Mouse (Mus musculus): ENCODE data around the gene Vmn1r39. TPM values are rescaled to one million over a fixed set of nuclear protein-coding genes. Genes with fewer than 3 reads are reported as not detected.

Vmn1r39 gene
- polyA plus RNA-seq, 1 experiment from 2014 or later: not detected

Other genes starting within 250 kb of the Vmn1r39 start
- gene Vmn1r33, start 192.3 kb downstream of the Vmn1r39 start, polyA plus RNA-seq (2014; fragmentation: Nextera tagmentation; extraction: Ambion mirVana): not detected in 2 replicates
- gene Vmn1r34, start 166.7 kb downstream of the Vmn1r39 start, polyA plus RNA-seq (2014; fragmentation: Nextera tagmentation; extraction: Ambion mirVana): not detected in 2 replicates
- not detected in 2 replicates for gene Vmn1r35, start 124.7 kb downstream of the Vmn1r39 start, polyA plus RNA-seq (2014; fragmentation: Nextera tagmentation; extraction: Ambion mirVana)
- not detected in 2 replicates for gene Vmn1r36, start 91.4 kb downstream of the Vmn1r39 start, polyA plus RNA-seq (2014; fragmentation: Nextera tagmentation; extraction: Ambion mirVana)
- gene Vmn1r37, start 81.2 kb downstream of the Vmn1r39 start, polyA plus RNA-seq (2014; fragmentation: Nextera tagmentation; extraction: Ambion mirVana): not detected in 2 replicates
- not detected in 2 replicates for gene Vmn1r38, start 28.0 kb downstream of the Vmn1r39 start, polyA plus RNA-seq (2014; fragmentation: Nextera tagmentation; extraction: Ambion mirVana)
- gene Gng12, start 85.8 kb upstream of the Vmn1r39 start, polyA plus RNA-seq (2014; fragmentation: Nextera tagmentation; extraction: Ambion mirVana): 40.8 and 48.2 TPM in 2 replicates
- gene Gadd45a, start 226.8 kb upstream of the Vmn1r39 start, polyA plus RNA-seq (2014; fragmentation: Nextera tagmentation; extraction: Ambion mirVana): 13.2 and 16.5 TPM in 2 replicates

Measured in midbrain, embryonic 11.5 days (tissue).